Mouse (Mus musculus): ENCODE results near the gene Rsbn1. TPM values are rescaled to one million over a fixed set of nuclear protein-coding genes. Genes with fewer than 3 reads are reported as not detected.

Gene Rsbn1
- polyA plus RNA-seq, 1 experiment: 2.7 TPM

DNA sequence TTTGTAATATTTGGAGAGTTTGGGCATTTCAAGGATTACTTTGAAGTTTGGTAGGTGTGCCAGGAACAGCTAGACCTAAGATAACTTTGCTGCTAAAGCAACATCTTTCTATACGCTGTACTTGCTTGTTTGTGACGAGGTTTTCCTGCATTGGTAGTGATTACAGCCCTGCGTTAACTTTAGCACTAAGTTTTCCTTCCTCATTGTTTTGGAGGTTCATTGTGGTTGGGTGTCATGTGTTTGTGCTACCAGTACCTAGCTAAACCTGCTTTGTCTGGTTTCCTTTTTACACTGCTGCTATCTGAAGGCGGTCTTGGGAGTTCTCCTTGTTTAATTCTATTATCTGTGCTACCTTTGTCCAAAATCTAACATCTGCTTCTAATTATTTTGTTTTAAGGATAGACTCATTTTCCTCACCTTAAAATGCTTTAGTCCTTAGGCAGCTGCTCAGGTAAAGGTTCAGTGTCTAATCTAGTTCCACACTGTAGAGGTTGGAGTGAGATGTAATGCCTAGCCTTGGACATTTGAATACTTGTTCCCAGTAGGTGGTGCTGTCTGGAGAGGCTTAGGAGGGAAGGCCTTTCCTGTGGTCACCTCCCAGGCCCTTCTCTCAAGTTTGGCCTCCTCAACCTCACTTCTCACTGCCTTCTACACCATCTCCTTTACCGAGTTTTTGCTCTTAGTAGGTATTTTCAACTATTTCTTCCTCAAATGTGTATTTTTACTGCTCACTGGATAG is 96.2 kb downstream of the Rsbn1 start:
- Histone ChIP-seq H3K36me3 (ENCODE audit: control insufficient read depth, insufficient read depth, low read length) (peaks cover 29% of the 10 kb centered on the region), H3K4me3 (ENCODE audit: low read depth, low read length) (no peak overlapping the region), H3K4me1 (ENCODE audit: control insufficient read depth, insufficient read depth, insufficient read length, low read length) (no peaks in the 10 kb centered on the region), H3K27me3 (ENCODE audit: control insufficient read depth, insufficient read depth, low read length) (no peaks in the 10 kb centered on the region), H3K27ac (ENCODE audit: insufficient read depth, low read depth, low read length) (no peak overlapping the region)
- no peak for TF ChIP-seq POLR2A (IDR thresholded peaks at IDR 0.05; ENCODE audit: low read depth, low read length)
- no peak for TF ChIP-seq CTCF (IDR thresholded peaks at IDR 0.05; ENCODE audit: extremely low read depth, insufficient read length, insufficient replicate concordance, low read depth, low read length)
- 86% methylated on average over 5 of the region's 5 CpGs for WGBS

DNA sequence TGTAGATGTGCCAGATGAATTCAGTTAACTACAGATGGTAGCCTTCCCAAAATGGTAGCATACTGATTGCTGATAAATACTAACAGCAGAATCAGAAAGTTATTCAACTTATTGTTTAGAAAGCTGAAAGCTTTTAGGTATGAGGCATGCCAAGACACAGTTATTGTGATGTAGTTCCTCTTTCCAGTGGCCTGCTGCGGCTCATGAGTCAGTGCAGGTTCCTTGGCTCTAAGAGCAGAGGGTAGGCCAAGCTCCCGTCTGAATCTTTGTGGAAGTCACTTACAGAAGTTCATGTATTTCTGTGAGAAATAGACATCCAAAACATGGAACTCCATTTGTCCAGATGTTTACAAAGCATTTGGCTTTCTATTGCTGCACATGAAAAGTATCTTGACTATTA is 98.1 kb downstream of the Rsbn1 start:
- Histone ChIP-seq H3K36me3 (ENCODE audit: control insufficient read depth, insufficient read depth, low read length) (peaks cover 32% of the 10 kb centered on the region), H3K4me3 (ENCODE audit: low read depth, low read length) (no peak overlapping the region), H3K27me3 (ENCODE audit: control insufficient read depth, insufficient read depth, low read length) (no peaks in the 10 kb centered on the region), H3K4me1 (ENCODE audit: control insufficient read depth, insufficient read depth, insufficient read length, low read length) (no peaks in the 10 kb centered on the region), H3K27ac (ENCODE audit: insufficient read depth, low read depth, low read length) (no peak overlapping the region)
- WGBS: 81% methylated on average over 2 of the region's 2 CpGs
- TF ChIP-seq POLR2A (IDR thresholded peaks at IDR 0.05; ENCODE audit: low read depth, low read length): no peak
- TF ChIP-seq CTCF (IDR thresholded peaks at IDR 0.05; ENCODE audit: extremely low read depth, insufficient read length, insufficient replicate concordance, low read depth, low read length): no peak

Other genes starting within 250 kb of the Rsbn1 start
- gene Olfml3, start 176.1 kb upstream of the Rsbn1 start, polyA plus RNA-seq (2012; rRNA removed): 4.0 and 5.7 TPM in 2 replicates
- gene Gm10964, start 174.8 kb upstream of the Rsbn1 start, polyA plus RNA-seq (2012; rRNA removed): not detected in 2 replicates
- gene Hipk1, start 122.6 kb upstream of the Rsbn1 start, polyA plus RNA-seq (2012; rRNA removed): 27.2 and 55.2 TPM in 2 replicates
- 5.2 and 5.3 TPM in 2 replicates for gene Dclre1b, start 104.7 kb upstream of the Rsbn1 start, polyA plus RNA-seq (2012; rRNA removed)
- gene Ap4b1, start 104.6 kb upstream of the Rsbn1 start, polyA plus RNA-seq (2012; rRNA removed): 3.8 and 9.4 TPM in 2 replicates
- gene Gm43064, start 104.5 kb upstream of the Rsbn1 start, polyA plus RNA-seq (2012; rRNA removed): not detected in 2 replicates
- 0.66 and 23.5 TPM in 2 replicates for gene Bcl2l15, start 81.5 kb upstream of the Rsbn1 start, polyA plus RNA-seq (2012; rRNA removed)
- 1.5 and 6.3 TPM in 2 replicates for gene Ptpn22, start 54.3 kb upstream of the Rsbn1 start, polyA plus RNA-seq (2012; rRNA removed)
- 2.0 and 3.2 TPM in 2 replicates for gene Phtf1, start 54.0 kb downstream of the Rsbn1 start, polyA plus RNA-seq (2012; rRNA removed)

All from small intestine, adult 2 months (tissue).